8 mouse cellular contexts compared by ENCODE assay signal in the genomic region with DNA sequence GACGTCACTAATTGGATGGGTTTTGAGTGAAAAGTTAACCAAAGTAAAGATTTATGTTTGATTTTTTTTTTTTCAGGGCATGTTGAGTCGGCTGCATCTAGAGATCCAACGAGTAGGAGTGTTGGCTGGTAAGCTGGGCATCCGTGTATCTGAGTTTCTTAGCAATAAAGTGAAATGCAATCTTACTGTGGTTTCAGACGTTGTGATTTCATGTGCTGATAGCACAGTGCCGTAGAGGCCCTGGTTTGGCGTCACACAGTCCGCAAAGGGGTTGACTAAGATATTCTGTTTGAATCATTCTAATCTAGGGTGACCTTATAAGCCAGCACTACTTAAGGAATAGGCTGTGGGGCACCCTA. TPM values are rescaled to one million over a fixed set of nuclear protein-coding genes. Genes with fewer than 3 reads are reported as not detected.
A peak's percentile ranks its signal among the peaks of the same experiment; 100 is the strongest.
DNase-seq lines count a peak whose midpoint lies in the region; ATAC-seq and TF ChIP-seq lines count a peak whose summit lies in the region.

No protein-coding gene starts in this region.

- H3K4me3 ChIP-seq in heart, embryonic 11.5 days (ENCODE audit: low read depth, low read length) = peak overlapping the region; percentile 95
- H3K4me3 ChIP-seq in C2C12 (ENCODE audit: insufficient read depth, poor library complexity, severe bottlenecking) = peak overlapping the region; percentile 68
- H3K4me3 ChIP-seq in forebrain, embryonic 12.5 days (replicated peaks) = peak overlapping the region; percentile 63
- H3K4me3 ChIP-seq in liver, embryonic 15.5 days (replicated peaks) = peak overlapping the region; percentile 78

- H3K36me3 ChIP-seq in heart, embryonic 11.5 days (ENCODE audit: control insufficient read depth, insufficient read depth, low read length) = peaks cover 5% of the 10 kb centered on the region
- peaks cover 27% of the 10 kb centered on the region for H3K36me3 ChIP-seq in C2C12 (ENCODE audit: control insufficient read depth, insufficient read depth)
- peaks cover 20% of the 10 kb centered on the region for H3K36me3 ChIP-seq in forebrain, embryonic 12.5 days (replicated peaks)
- H3K36me3 ChIP-seq in liver, embryonic 15.5 days (replicated peaks) = peaks cover 21% of the 10 kb centered on the region; the same call in 1 of the 2 replicates

- WGBS in heart, embryonic 11.5 days (ENCODE audit: insufficient replicate concordance) = 0% methylated on average over 8 of the region's 8 CpGs
- WGBS in forebrain, embryonic 12.5 days = under 1% methylated on average over 8 of the region's 8 CpGs
- 0% methylated on average over 8 of the region's 8 CpGs for WGBS in liver, embryonic 15.5 days (ENCODE audit: insufficient replicate concordance)

- H3K4me2 ChIP-seq in heart, embryonic 11.5 days = peak overlapping the region; percentile 85
- H3K4me2 ChIP-seq in forebrain, embryonic 12.5 days = peak overlapping the region; percentile 88
- H3K4me2 ChIP-seq in liver, embryonic 15.5 days = peak overlapping the region; percentile 85

- peak overlapping the region; percentile 54 for H3K27ac ChIP-seq in heart, embryonic 11.5 days (ENCODE audit: low read depth, low read length)
- peak overlapping the region; percentile 89 for H3K27ac ChIP-seq in forebrain, embryonic 12.5 days
- peak overlapping the region; percentile 84 for H3K27ac ChIP-seq in liver, embryonic 15.5 days (replicated peaks)

- peak overlapping the region; percentile 80 for H3K9ac ChIP-seq in heart, embryonic 11.5 days (ENCODE audit: low read depth, low read length)
- H3K9ac ChIP-seq in forebrain, embryonic 12.5 days = peak overlapping the region; percentile 79
- peak overlapping the region; percentile 67 for H3K9ac ChIP-seq in liver, embryonic 15.5 days

- TF ChIP-seq CTCF in C2C12 (IDR thresholded peaks at IDR 0.05; ENCODE audit: control insufficient read depth, insufficient read depth, insufficient read length) = no peak

- peaks cover 60% of the 10 kb centered on the region for H3K79me2 ChIP-seq in C2C12 (ENCODE audit: control insufficient read depth, insufficient read depth)

- H3K27me3 ChIP-seq in heart, embryonic 11.5 days (ENCODE audit: control insufficient read depth, insufficient read depth, low read length) = no peaks in the 10 kb centered on the region
- H3K27me3 ChIP-seq in C2C12 (ENCODE audit: control insufficient read depth, insufficient read depth, insufficient read length) = no peaks in the 10 kb centered on the region
- no peaks in the 10 kb centered on the region for H3K27me3 ChIP-seq in forebrain, embryonic 12.5 days
- no peaks in the 10 kb centered on the region for H3K27me3 ChIP-seq in liver, embryonic 15.5 days

- H3K4me1 ChIP-seq in heart, embryonic 11.5 days (ENCODE audit: control insufficient read depth, insufficient read depth, low read length) = peaks cover 33% of the 10 kb centered on the region
- peaks cover 57% of the 10 kb centered on the region for H3K4me1 ChIP-seq in forebrain, embryonic 12.5 days
- H3K4me1 ChIP-seq in liver, embryonic 15.5 days (replicated peaks) = peaks cover 72% of the 10 kb centered on the region

- ATAC-seq in heart, embryonic 11.5 days (replicated peaks; ENCODE audit: insufficient number of reproducible peaks, low FRiP score, low TSS enrichment) = no peak
- no peak for ATAC-seq in forebrain, embryonic 12.5 days (ENCODE audit: low FRiP score)
- no peak for ATAC-seq in liver, embryonic 15.5 days (ENCODE audit: insufficient read depth)
- ATAC-seq in monocyte, adult 5-6 weeks (replicated peaks; ENCODE audit: insufficient number of reproducible peaks, low FRiP score, low TSS enrichment, poor library complexity, severe bottlenecking) = no peak

- H3ac ChIP-seq in C2C12 (ENCODE audit: control insufficient read depth, insufficient read length, low read depth) = peak overlapping the region; percentile 77

- H3K9me3 ChIP-seq in heart, embryonic 11.5 days (replicated peaks; ENCODE audit: control insufficient read depth, low read length) = no peaks in the 10 kb centered on the region
- H3K9me3 ChIP-seq in forebrain, embryonic 12.5 days = no peaks in the 10 kb centered on the region
- no peaks in the 10 kb centered on the region for H3K9me3 ChIP-seq in liver, embryonic 15.5 days (replicated peaks)

- DNase-seq in heart, postnatal 4 days = no peak
- no peak for DNase-seq in layer of hippocampus, postnatal 10 days (ENCODE audit: low spot score in 2 of 2)
- DNase-seq in cerebellum, postnatal 4 days (ENCODE audit: low spot score in 2 of 2) = no peak

- H3K79me3 ChIP-seq in C2C12 (ENCODE audit: low read depth) = peaks cover 49% of the 10 kb centered on the region

TF ChIP-seq in C2C12, 6 proteins besides CTCF, POLR2A, EP300 and RAD21:
- TF ChIP-seq FOSL1 (IDR thresholded peaks at IDR 0.05; ENCODE audit: insufficient read depth, low read length, poor library complexity, severe bottlenecking) (no peak), MAX (IDR thresholded peaks at IDR 0.05) (no peak), USF1 (IDR thresholded peaks at IDR 0.05; ENCODE audit: low read depth) (no peak), MYOG (IDR thresholded peaks at IDR 0.05; ENCODE audit: control insufficient read depth, extremely low read depth, insufficient read length) (no peak), CEBPB (IDR thresholded peaks at IDR 0.05; ENCODE audit: low read depth) (no peak), MYOD1 (IDR thresholded peaks at IDR 0.05; ENCODE audit: control insufficient read depth, insufficient read length, low read depth) (no peak)
TF ChIP-seq in C2C12: peak in this region for 0.

RNA-seq across cellular contexts. Expression of a gene that starts 0.8 kb away (rescaled TPM):
- polyA plus RNA-seq in heart, embryonic 11.5 days (2014; fragmentation: Nextera tagmentation; extraction: Ambion mirVana) = 72.3 and 80.1 TPM in 2 replicates
- 100 to 1,000 TPM in 1 of 2 experiments, 10 to 100 TPM in 1; 97.6 to 106 TPM for total RNA-seq in heart, postnatal 4 days (2021)
- polyA plus RNA-seq in C2C12 (2012; fragmentation: generic; extraction: Trizol) = 142 TPM
- 100 and 103 TPM in 2 replicates for polyA plus RNA-seq in forebrain, embryonic 12.5 days (2016; fragmentation: Nextera tagmentation; extraction: Ambion mirVana)
- polyA plus RNA-seq in liver, embryonic 15.5 days (2015; fragmentation: Nextera tagmentation; extraction: Ambion mirVana) = 32.9 and 35.2 TPM in 2 replicates
- total RNA-seq in layer of hippocampus, postnatal 10 days (2021) = 100 to 1,000 TPM; 110 to 112 TPM
- 83.2 to 132 TPM (median 118 TPM) in 3 replicates for total RNA-seq in monocyte, adult 5-6 weeks (2017)

RNA-seq across cellular contexts. Expression of a gene that starts 5.5 kb away (rescaled TPM):
- polyA plus RNA-seq in heart, embryonic 11.5 days (2014; fragmentation: Nextera tagmentation; extraction: Ambion mirVana) = 1.1 and 1.9 TPM in 2 replicates
- total RNA-seq in heart, postnatal 4 days (2021) = under 1 TPM; 0.27 to 0.38 TPM
- polyA plus RNA-seq in C2C12 (2012; fragmentation: generic; extraction: Trizol) = 0.42 TPM
- polyA plus RNA-seq in forebrain, embryonic 12.5 days (2016; fragmentation: Nextera tagmentation; extraction: Ambion mirVana) = 1.7 and 1.9 TPM in 2 replicates
- 0.64 and 0.74 TPM in 2 replicates for polyA plus RNA-seq in liver, embryonic 15.5 days (2015; fragmentation: Nextera tagmentation; extraction: Ambion mirVana)
- 10 to 100 TPM; 48.9 to 49.0 TPM for total RNA-seq in layer of hippocampus, postnatal 10 days (2021)
- 0.39 TPM in 1 of 3 replicates, not detected in the others for total RNA-seq in monocyte, adult 5-6 weeks (2017)

RNA-seq across cellular contexts. Expression of a gene that starts 21.1 kb away (rescaled TPM):
- 8.9 and 9.2 TPM in 2 replicates for polyA plus RNA-seq in heart, embryonic 11.5 days (2014; fragmentation: Nextera tagmentation; extraction: Ambion mirVana)
- total RNA-seq in heart, postnatal 4 days (2021) = 10 to 100 TPM; 50.1 to 52.6 TPM
- 50.6 TPM for polyA plus RNA-seq in C2C12 (2012; fragmentation: generic; extraction: Trizol)
- 15.5 and 17.9 TPM in 2 replicates for polyA plus RNA-seq in forebrain, embryonic 12.5 days (2016; fragmentation: Nextera tagmentation; extraction: Ambion mirVana)
- polyA plus RNA-seq in liver, embryonic 15.5 days (2015; fragmentation: Nextera tagmentation; extraction: Ambion mirVana) = 2.6 and 3.0 TPM in 2 replicates
- total RNA-seq in layer of hippocampus, postnatal 10 days (2021) = 10 to 100 TPM; 61.6 to 91.2 TPM
- 9.1 to 15.7 TPM (median 11.9 TPM) in 3 replicates for total RNA-seq in monocyte, adult 5-6 weeks (2017)

RNA-seq across cellular contexts. Expression of a gene that starts 40.1 kb away (rescaled TPM):
- polyA plus RNA-seq in heart, embryonic 11.5 days (2014; fragmentation: Nextera tagmentation; extraction: Ambion mirVana) = 0.40 and 0.49 TPM in 2 replicates
- total RNA-seq in heart, postnatal 4 days (2021) = under 1 TPM; 0.34 to 0.91 TPM
- polyA plus RNA-seq in C2C12 (2012; fragmentation: generic; extraction: Trizol) = 0.36 TPM
- polyA plus RNA-seq in forebrain, embryonic 12.5 days (2016; fragmentation: Nextera tagmentation; extraction: Ambion mirVana) = 14.8 and 16.6 TPM in 2 replicates
- 0.05 and 0.09 TPM in 2 replicates for polyA plus RNA-seq in liver, embryonic 15.5 days (2015; fragmentation: Nextera tagmentation; extraction: Ambion mirVana)
- total RNA-seq in layer of hippocampus, postnatal 10 days (2021) = 100 to 1,000 TPM; 170 to 175 TPM
- not detected in 3 replicates for total RNA-seq in monocyte, adult 5-6 weeks (2017)

RNA-seq across cellular contexts. Expression of a gene that starts 49.7 kb away (rescaled TPM):
- 17.5 and 20.9 TPM in 2 replicates for polyA plus RNA-seq in heart, embryonic 11.5 days (2014; fragmentation: Nextera tagmentation; extraction: Ambion mirVana)
- total RNA-seq in heart, postnatal 4 days (2021) = 10 to 100 TPM; 14.9 to 16.3 TPM
- polyA plus RNA-seq in C2C12 (2012; fragmentation: generic; extraction: Trizol) = 23.1 TPM
- 34.4 and 37.9 TPM in 2 replicates for polyA plus RNA-seq in forebrain, embryonic 12.5 days (2016; fragmentation: Nextera tagmentation; extraction: Ambion mirVana)
- polyA plus RNA-seq in liver, embryonic 15.5 days (2015; fragmentation: Nextera tagmentation; extraction: Ambion mirVana) = 12.0 and 13.6 TPM in 2 replicates
- 10 to 100 TPM; 29.1 to 30.8 TPM for total RNA-seq in layer of hippocampus, postnatal 10 days (2021)
- 8.4 to 19.3 TPM (median 11.2 TPM) in 3 replicates for total RNA-seq in monocyte, adult 5-6 weeks (2017)
